Mouse (Mus musculus) stomach, embryonic 16.5 days (tissue): ENCODE results near the gene Sgsm3. TPM values are rescaled to one million over a fixed set of nuclear protein-coding genes. Genes with fewer than 3 reads are reported as not detected.
A peak's percentile ranks its signal among the peaks of the same experiment; 100 is the strongest.

ENCODE experiments used
- ATAC-seq: fragments of 200-750 bp; cut with Nextera tagmentation; 2 replicates; pipeline ENCODE4 v1.8.0; 2017; ENCODE audit warnings: moderate number of reproducible peaks, moderate TSS enrichment; ENCODE audit not compliant: insufficient read depth, low FRiP score
- H3K27ac ChIP-seq: fragments of 300-500 bp; sonication (generic); 2 replicates; pipeline ENCODE4 v1.5.1; 2014; ENCODE audit warnings: low read length
- H3K27me3 ChIP-seq: fragments of 300-500 bp; sonication (generic); 2 replicates; pipeline ENCODE4 v1.6.1; 2014; ENCODE audit warnings: low read length, control low read depth, mixed read lengths; ENCODE audit not compliant: control insufficient read depth, insufficient read depth
- H3K36me3 ChIP-seq: fragments of 300-500 bp; sonication (generic); 2 replicates; pipeline ENCODE4 v1.6.1; 2014; ENCODE audit warnings: low read length; ENCODE audit not compliant: control insufficient read depth, insufficient read depth
- H3K4me1 ChIP-seq: fragments of 300-500 bp; sonication (generic); 2 replicates; pipeline ENCODE4 v1.6.1; 2014; ENCODE audit warnings: low read length, control low read depth, mixed read lengths; ENCODE audit not compliant: control insufficient read depth, insufficient read depth
- H3K4me2 ChIP-seq: fragments of 300-500 bp; sonication (generic); 2 replicates; pipeline ENCODE4 v1.6.1; 2014; ENCODE audit warnings: low read depth, low read length, mixed read lengths
- H3K4me3 ChIP-seq: fragments of 300-500 bp; sonication (generic); replicated peaks from 2 replicates; pipeline ENCODE4 v1.5.1; 2014; ENCODE audit warnings: mild to moderate bottlenecking, low read length
- H3K9ac ChIP-seq: fragments of 300-500 bp; sonication (generic); 2 replicates; pipeline ENCODE4 v1.6.1; 2014; ENCODE audit warnings: low read length
- H3K9me3 ChIP-seq: fragments of 300-500 bp; sonication (generic); replicated peaks from 2 replicates; pipeline ENCODE4 v1.6.1; 2016; ENCODE audit warnings: low read length, control low read depth; ENCODE audit not compliant: control insufficient read depth
- WGBS: fragments of 180-500 bp; shearing (Covaris S2); extraction: QIAGEN DNeasy Blood & Tissue Kit; methylation state at CpG from one replicate; pipeline ENCODE4 v1.1.7; 2014; 5-methylcytosine and 5-hydroxymethylcytosine counted together
- polyA plus RNA-seq: library from polyadenylated mRNA; unstranded; fragments of >200 nt; fragmentation: Nextera tagmentation; extraction: Ambion mirVana; gene quantifications from 2 replicates; pipeline ENCODE4 v1.2.1, GENCODE M21; 2015

Sgsm3 gene
- polyA plus RNA-seq, 1 experiment from 2014 or later = 55.9 TPM

DNA sequence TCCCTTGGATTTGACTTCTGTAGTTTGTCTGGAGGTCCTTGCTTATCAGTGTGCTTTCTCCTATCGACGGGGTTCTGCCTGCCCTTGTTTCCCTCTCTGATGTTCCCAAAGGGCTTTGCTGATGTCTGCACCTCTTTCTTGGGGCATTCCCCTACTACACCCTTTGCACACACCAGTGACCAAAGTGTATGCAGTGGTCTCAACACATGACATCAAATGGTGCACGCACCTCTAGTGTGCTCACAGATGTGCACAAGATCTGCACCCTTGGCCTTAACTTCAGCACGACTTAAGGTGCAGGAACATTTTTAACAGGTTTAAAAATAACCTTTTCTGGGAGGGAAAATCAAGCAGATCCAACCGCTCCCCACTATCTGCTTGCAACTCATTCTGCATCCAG lies 38.2 kb upstream of the Sgsm3 start:
- Histone ChIP-seq H3K4me1 (no peaks in the 10 kb centered on the region), H3K9ac (no peak overlapping the region), H3K9me3 (no peaks in the 10 kb centered on the region), H3K4me2 (no peak overlapping the region), H3K27ac (no peak overlapping the region), H3K4me3 (no peak overlapping the region), H3K27me3 (no peaks in the 10 kb centered on the region), H3K36me3 (0 out of 2 replicates have a peak, but pooled peaks cover 4% of the 10 kb centered on the region)
- 80% methylated on average over 5 of the region's 5 CpGs for WGBS
- no peak for ATAC-seq

DNA sequence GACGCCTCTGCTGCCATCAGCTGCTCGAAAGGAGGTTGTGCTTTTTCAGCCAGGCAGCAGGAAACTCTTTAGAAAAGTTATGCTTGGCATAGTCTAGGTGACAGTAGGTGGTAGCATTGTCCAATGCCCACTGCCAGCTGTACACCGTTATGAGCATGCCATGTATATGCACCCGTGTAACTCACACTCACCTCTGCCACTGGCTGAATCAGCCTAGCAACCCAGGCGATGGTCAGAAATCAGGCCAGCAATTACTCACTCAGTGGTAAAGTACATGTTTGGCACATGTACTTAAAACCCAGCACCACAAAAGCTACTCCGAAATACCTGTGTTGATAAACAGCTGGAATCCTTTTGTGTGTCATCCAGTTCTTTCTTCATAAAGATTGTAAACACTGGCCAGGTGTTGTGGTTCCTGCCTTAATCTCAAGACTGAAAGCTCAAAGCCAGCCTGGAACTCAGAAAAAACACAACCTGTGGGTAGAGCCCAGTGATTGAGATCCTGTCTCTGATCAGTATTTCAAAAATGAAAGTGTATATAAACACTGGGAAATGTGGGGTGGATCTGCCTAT lies 36.0 kb upstream of the Sgsm3 start:
- Histone ChIP-seq H3K4me3 (no peak overlapping the region), H3K4me2 (no peak overlapping the region), H3K4me1 (no peaks in the 10 kb centered on the region), H3K36me3 (no peaks in the 10 kb centered on the region), H3K9ac (no peak overlapping the region), H3K27me3 (no peaks in the 10 kb centered on the region), H3K9me3 (no peaks in the 10 kb centered on the region), H3K27ac (no peak overlapping the region)
- 67% methylated on average over 6 of the region's 6 CpGs for WGBS
- ATAC-seq = no peak

DNA sequence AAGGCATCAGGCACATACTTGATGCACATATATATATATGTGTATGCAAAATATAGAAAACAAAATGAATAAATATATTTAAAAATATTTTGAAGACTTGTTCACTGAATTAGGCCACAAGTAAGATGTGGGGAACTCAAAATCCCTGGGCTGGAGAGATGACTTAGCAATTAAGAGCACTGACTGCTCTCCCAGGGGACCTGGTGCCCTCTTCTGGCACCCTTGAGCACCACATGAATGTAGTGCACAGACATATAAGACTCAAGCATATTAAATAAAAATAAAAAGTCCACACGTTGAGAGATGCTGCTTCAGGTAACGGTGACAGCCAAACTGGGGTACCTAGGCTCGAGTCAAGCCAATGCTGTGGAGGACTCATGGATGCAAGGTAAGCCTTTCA lies 31.7 kb upstream of the Sgsm3 start:
- Histone ChIP-seq H3K4me2 (no peak overlapping the region), H3K4me1 (peaks cover 8% of the 10 kb centered on the region), H3K4me3 (no peak overlapping the region), H3K27me3 (no peaks in the 10 kb centered on the region), H3K9ac (no peak overlapping the region), H3K27ac (no peak overlapping the region), H3K9me3 (no peaks in the 10 kb centered on the region), H3K36me3 (no peaks in the 10 kb centered on the region)
- no peak for ATAC-seq
- 53% methylated on average over 3 of the region's 3 CpGs for WGBS

DNA sequence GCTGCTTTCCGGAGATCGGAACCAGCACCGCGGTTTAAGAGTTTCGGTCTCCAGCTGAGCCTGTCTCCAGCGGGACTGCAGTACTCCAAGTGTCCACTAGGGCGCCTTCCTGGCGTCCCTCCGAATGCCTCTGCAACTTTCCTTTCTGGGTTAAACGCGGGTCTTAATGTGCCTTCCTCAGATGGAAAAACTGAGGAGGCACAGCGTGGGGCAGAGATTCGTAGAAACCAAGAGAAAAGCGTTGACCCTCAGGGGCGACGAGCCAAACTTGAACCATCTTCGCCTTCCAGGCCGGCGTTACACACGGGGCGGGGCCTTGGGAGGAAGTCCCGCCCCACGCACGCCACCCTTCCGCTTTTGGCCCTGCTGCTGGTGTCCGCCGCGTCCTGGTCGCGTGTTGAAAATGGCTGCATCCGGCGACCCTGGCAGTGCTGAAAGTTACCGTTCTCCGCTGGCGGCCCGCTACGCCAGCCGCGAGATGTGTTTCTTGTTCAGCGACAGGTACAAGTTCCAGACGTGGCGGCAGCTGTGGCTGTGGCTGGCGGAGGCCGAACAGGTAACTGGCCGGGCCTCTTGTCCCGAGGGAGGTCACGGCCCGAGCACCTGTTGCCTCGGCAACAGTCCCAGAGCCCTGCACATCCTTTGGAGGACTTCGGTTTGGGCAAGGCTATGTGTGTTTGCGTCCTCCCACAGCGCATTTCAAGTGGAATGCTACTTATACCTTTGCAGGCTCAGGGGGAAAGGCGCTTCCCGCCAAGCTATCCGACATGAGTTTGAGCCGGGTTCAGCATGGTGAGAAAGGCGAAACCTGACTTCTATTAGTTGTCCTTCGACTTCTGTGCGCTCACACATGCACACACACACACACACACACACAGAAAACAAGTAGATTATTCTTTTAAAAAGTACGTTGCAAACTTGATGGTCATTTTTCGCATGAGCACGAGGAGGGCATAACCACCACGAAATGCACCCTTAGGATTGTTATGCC lies 29.1 kb upstream of the Sgsm3 start, which contains the start of gene Adsl:
Gene Adsl (plus strand): TSS at position 346 of the 991 bp plus-strand sequence.
- WGBS = under 1% methylated on average over 63 of the region's 63 CpGs
- ATAC-seq = peak; percentile 94
- H3K9me3 ChIP-seq = no peaks in the 10 kb centered on the region
- peaks cover 5% of the 10 kb centered on the region; the same call in 1 of the 2 replicates for H3K36me3 ChIP-seq
- peak within 1 kb of the TSS; percentile 91 for H3K4me3 ChIP-seq
- peak within 1 kb of the TSS; percentile 87 for H3K9ac ChIP-seq
- H3K27ac ChIP-seq = peak within 1 kb of the TSS; percentile 92
- H3K4me2 ChIP-seq = peak within 1 kb of the TSS; percentile 89
- H3K27me3 ChIP-seq = no peaks in the 10 kb centered on the region
- H3K4me1 ChIP-seq = peaks cover 8% of the 10 kb centered on the region

DNA sequence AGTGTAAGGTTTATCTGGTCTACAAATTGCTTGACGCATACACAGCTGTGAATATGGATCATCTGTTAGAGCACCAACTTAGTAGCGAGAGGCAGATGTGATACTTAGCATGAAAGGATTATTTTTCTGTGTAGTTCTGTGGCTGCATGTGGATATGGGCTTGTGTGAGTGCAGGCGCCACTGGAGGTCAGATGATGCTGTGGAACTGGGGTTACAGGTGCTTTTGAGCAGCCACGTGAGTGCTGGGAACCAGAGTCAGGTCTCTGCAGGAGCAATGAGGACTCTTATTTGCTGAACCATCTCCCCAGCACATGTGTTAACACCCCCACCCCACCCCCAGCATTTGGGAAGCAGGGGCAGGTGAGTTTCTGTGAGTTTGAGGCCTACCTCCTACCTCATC lies 28.1 kb upstream of the Sgsm3 start:
- peak overlapping the region; percentile 89 for H3K4me2 ChIP-seq
- peaks cover 14% of the 10 kb centered on the region; the same call in 1 of the 2 replicates for H3K36me3 ChIP-seq
- WGBS = 32% methylated on average over 4 of the region's 4 CpGs
- no peak overlapping the region for H3K27ac ChIP-seq
- H3K4me1 ChIP-seq = peaks cover 8% of the 10 kb centered on the region
- ATAC-seq = no peak
- H3K9ac ChIP-seq = peak overlapping the region; percentile 87
- no peaks in the 10 kb centered on the region for H3K9me3 ChIP-seq
- H3K4me3 ChIP-seq = peak overlapping the region; percentile 91
- no peaks in the 10 kb centered on the region for H3K27me3 ChIP-seq

DNA sequence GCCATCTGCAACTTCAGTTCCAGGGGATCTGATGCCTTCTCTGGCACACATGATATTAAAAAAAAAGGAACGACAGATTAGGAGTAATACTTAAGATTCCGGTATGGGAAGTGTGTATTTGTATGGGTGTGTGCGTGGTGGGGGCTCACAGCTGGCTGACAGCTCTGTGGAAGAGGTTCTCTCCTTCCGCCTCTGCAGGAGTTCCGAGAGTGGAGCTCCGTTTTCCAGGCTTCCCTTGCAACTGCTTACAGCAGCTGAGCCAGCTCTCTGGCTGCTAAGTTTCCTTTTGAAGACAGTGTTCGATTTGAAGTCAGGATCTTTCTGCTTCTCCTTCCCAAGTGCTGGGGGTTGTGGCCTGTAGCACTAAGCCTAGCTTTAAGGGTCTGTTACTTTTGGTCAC lies 27.5 kb upstream of the Sgsm3 start:
- Histone ChIP-seq H3K9ac (no peak overlapping the region), H3K27ac (no peak overlapping the region), H3K4me1 (peaks cover 8% of the 10 kb centered on the region), H3K4me3 (peak overlapping the region; percentile 91; the same call in 1 of the 2 replicates), H3K36me3 (peaks cover 19% of the 10 kb centered on the region; the same call in 1 of the 2 replicates), H3K27me3 (no peaks in the 10 kb centered on the region), H3K4me2 (0 out of 2 replicates have a peak overlapping the region, but pooled peaks have one; percentile 89), H3K9me3 (no peaks in the 10 kb centered on the region)
- ATAC-seq = no peak
- WGBS = 89% methylated on average over 7 of the region's 7 CpGs

DNA sequence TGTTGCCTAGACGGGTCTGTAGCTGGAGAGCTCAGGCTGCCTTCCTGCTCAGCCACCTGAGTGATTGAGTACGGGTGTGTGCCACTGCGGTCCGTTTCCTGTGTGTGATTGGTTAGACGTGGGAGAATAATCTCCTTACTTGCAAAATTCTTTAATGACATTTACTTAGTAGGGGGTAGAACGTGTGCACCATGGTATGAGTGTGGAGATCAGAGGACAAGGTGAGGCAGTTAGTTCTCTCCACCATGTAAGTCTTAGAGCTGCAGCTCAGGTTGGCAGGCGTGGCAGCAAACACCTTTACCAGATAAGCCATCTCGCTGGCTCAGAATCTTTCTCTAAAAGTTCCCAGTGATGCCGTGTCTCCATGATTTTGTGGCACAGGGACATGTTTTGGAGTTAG lies 23.6 kb upstream of the Sgsm3 start:
- Histone ChIP-seq H3K4me3 (no peak overlapping the region), H3K27me3 (no peaks in the 10 kb centered on the region), H3K9me3 (no peaks in the 10 kb centered on the region), H3K4me2 (no peak overlapping the region), H3K4me1 (peaks cover 8% of the 10 kb centered on the region), H3K9ac (no peak overlapping the region), H3K36me3 (peaks cover 39% of the 10 kb centered on the region), H3K27ac (peak overlapping the region; percentile 66; the same call in 1 of the 2 replicates)
- 73% methylated on average over 9 of the region's 9 CpGs for WGBS
- ATAC-seq = peak; percentile 84

DNA sequence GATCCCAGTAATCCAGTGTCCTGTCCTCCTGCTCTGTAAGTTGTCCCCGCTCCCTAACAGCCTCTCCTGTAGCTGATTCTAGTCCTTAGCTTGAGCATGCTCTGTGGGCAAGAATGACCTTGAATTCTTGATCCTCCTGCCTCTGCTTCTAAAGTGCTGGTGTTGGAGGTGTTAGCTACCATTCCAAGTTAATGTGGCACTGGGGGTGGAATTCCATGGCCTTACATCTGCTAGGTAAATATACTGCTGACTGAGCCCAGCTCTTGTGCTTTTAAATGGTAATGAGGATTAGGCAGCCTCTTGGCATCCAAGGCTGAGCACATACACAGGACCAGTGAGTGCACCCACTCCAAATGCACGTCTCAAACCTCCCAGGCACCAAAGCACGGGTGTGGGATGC lies 22.7 kb upstream of the Sgsm3 start:
- H3K27ac ChIP-seq = no peak overlapping the region
- H3K4me3 ChIP-seq = no peak overlapping the region
- H3K9me3 ChIP-seq = no peaks in the 10 kb centered on the region
- H3K36me3 ChIP-seq = peaks cover 39% of the 10 kb centered on the region
- WGBS = 72% methylated on average over 3 of the region's 3 CpGs
- ATAC-seq = no peak
- H3K4me1 ChIP-seq = peaks cover 2% of the 10 kb centered on the region
- H3K9ac ChIP-seq = no peak overlapping the region
- no peak overlapping the region for H3K4me2 ChIP-seq
- no peaks in the 10 kb centered on the region for H3K27me3 ChIP-seq
